Mouse (Mus musculus) thymus, adult 2 months (tissue): ENCODE results near the gene Fshr.

Source experiments
- CTCF ChIP-seq: fragments of 200-500 bp; IDR thresholded peaks from 2 replicates; pipeline ENCODE4 v1.5.1; 2012; ENCODE audit warnings: mild to moderate bottlenecking, control low read depth, low read length, moderate library complexity, borderline replicate concordance; ENCODE audit not compliant: control insufficient read depth, poor library complexity, insufficient read depth; ENCODE audit errors: extremely low read depth
- POLR2A ChIP-seq: fragments of 200-500 bp; IDR thresholded peaks from 2 replicates; pipeline ENCODE4 v1.6.1; 2012; ENCODE audit warnings: mild to moderate bottlenecking, low read length, control low read depth, moderate library complexity; ENCODE audit not compliant: control insufficient read depth, poor library complexity, insufficient read depth; ENCODE audit errors: extremely low read depth

DNA sequence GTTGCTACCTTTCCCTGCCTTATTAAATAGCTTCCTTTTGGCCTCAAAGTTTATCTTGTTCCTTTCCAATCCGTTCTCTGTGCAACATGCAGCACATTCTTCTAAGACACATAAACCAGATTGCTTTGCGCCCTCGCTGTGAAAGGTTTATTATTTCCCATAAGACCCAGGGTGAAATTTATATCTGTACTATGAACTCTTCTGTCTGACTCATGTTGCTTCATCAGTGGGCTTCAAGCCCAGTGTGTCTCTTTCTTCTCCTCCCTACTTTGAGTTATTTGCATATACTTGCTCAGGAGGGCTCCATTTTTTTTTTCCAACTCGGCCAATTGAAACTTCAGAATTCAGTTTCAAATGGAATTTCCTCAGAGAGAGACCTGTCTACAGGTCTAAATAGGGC is 183.5 kb downstream of the Fshr start:
- no peak for TF ChIP-seq CTCF
- TF ChIP-seq POLR2A, result no peak
